Mouse (Mus musculus) erythroblast, adult 5-6 weeks (primary cell): Measurements from ENCODE around the gene Dalrd3. TPM values are rescaled to one million over a fixed set of nuclear protein-coding genes. Genes with fewer than 3 reads are reported as not detected.
"Not testable (repeated sequence)": the region's sequence is repeated elsewhere in the genome, so short reads cannot be mapped to it uniquely, and the experiment has no call there.

ENCODE experiments used
- ATAC-seq: replicated peaks from 2 replicates; pipeline ENCODE4 v1.8.0; 2016; ENCODE audit warnings: moderate number of reproducible peaks, mild to moderate bottlenecking, moderate TSS enrichment, inconsistent platforms; ENCODE audit not compliant: poor library complexity, low FRiP score, severe bottlenecking
- total RNA-seq, 2 experiments: library from RNA; stranded (forward) in 1 of 2; stranded (reverse) in 1 of 2; fragments of 150-400 nt in 1 of 2; fragments of 200-764, 138-1000 nt in 1 of 2; gene quantifications; 2 replicates each; pipeline versions ENCODE4 v1.2.3 to v1.2.4; 2015 to 2017; ENCODE audit warnings: low replicate concordance in 2 of 2

The Dalrd3 gene
- total RNA-seq, 2 experiments from 2014 or later, result 11.4 to 47.5 TPM

DNA sequence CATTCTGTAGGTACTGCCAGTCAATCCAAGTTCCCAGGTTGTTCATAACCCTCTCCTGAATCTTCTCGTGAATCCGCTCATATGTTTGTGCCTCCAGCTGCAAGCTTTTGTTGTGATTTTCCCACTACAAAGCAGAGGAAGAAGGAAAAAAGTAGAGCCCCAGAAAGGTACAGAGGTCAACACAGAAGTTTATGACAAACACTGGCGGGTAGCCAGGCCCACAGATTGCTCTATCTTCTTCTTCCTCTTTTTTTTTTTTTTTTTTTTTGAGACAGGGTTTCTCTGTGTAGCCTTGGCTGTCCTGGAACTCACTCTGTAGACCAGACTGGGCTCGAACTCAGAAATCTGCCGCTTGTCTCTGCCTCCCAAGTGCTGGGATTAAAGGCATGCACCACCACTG, 38.2 kb downstream of the Dalrd3 start:
- not testable (repeated sequence) for ATAC-seq

DNA sequence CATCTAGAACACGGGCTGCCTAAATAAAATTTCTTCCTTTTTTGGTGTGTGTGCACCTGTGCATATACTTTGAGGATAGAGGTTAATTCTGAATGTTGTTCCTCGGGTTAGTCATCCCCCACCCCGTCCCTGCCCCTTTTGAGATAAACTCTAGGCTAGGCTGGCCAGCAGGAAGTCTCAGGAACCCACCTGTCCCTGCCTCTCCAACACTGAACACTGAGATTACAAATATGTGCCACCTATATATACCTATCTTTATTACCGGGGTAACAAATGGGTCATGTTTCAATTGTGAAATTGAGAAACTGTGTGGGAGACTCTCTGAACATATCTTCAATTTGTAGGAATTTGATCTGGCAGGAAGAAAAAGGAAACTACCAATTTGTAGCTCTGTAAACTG, 39.2 kb downstream of the Dalrd3 start:
- ATAC-seq, result no peak

DNA sequence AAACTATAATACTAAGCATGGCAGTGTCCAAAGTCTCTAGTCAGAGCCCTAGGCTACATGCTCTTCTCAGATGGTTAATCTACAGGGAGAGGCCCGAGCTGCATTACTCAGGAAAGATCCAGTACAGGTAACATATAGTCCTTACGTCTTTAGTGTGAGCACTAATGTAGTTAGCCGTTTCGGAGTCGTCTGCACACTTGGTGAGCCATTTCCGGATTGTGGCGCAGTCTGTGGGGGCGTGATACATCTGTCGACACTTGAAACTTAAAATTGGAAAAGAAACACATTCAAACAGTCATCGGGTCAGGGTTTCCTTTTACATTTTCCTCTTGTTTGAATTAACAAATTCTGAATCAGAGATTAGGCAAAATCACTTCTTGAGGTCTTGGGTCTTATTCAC, 41.8 kb downstream of the Dalrd3 start:
- ATAC-seq, result no peak

DNA sequence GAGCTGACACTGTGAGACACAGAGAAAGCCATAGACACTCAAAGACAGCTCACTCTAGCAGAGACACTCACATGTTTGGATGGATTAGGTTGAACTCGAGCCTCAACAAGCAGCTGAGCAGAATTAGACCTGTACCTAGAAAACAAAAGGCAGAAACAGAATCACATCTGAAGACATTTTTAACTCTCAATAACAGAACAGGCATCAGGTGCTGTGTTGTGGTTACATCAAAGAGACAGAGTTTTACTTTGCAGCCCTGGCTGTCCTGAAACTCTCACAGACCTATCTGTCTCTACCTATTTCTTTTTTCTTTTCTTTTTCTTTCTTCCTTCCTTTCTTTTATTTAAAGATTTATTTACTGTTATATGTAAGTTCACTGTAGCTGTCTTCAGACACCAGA, 47.6 kb downstream of the Dalrd3 start:
- ATAC-seq, result no peak

Other genes starting within 250 kb of the Dalrd3 start
- gene Gpx1, start 231.0 kb upstream of the Dalrd3 start, total RNA-seq (2015; ENCODE audit: low replicate concordance), result 5,168 and 5,395 TPM in 2 replicates
- 4,534 and 5,176 TPM in 2 replicates for gene Gpx1, start 231.0 kb upstream of the Dalrd3 start, total RNA-seq (2017; ENCODE audit: low replicate concordance)
- 158 and 217 TPM in 2 replicates for gene Usp4, start 222.0 kb upstream of the Dalrd3 start, total RNA-seq (2015; ENCODE audit: low replicate concordance)
- 141 and 164 TPM in 2 replicates for gene Usp4, start 222.0 kb upstream of the Dalrd3 start, total RNA-seq (2017; ENCODE audit: low replicate concordance)
- gene 1700102P08Rik, start 177.1 kb upstream of the Dalrd3 start, total RNA-seq (2015; ENCODE audit: low replicate concordance), result 7.3 and 8.6 TPM in 2 replicates
- 10.5 and 11.6 TPM in 2 replicates for gene 1700102P08Rik, start 177.1 kb upstream of the Dalrd3 start, total RNA-seq (2017; ENCODE audit: low replicate concordance)
- gene Ccdc36, start 141.4 kb upstream of the Dalrd3 start, total RNA-seq (2015; ENCODE audit: low replicate concordance), result not detected in 2 replicates
- not detected in 2 replicates for gene Ccdc36, start 141.4 kb upstream of the Dalrd3 start, total RNA-seq (2017; ENCODE audit: low replicate concordance)
- not detected in 2 replicates for gene BC048562, start 133.4 kb upstream of the Dalrd3 start, total RNA-seq (2015; ENCODE audit: low replicate concordance)
- not detected in 2 replicates for gene BC048562, start 133.4 kb upstream of the Dalrd3 start, total RNA-seq (2017; ENCODE audit: low replicate concordance)
- 6.1 and 21.7 TPM in 2 replicates for gene Ccdc71, start 109.4 kb upstream of the Dalrd3 start, total RNA-seq (2015; ENCODE audit: low replicate concordance)
- 1.5 and 5.8 TPM in 2 replicates for gene Ccdc71, start 109.4 kb upstream of the Dalrd3 start, total RNA-seq (2017; ENCODE audit: low replicate concordance)
- 0.77 and 2.9 TPM in 2 replicates for gene Klhdc8b, start 108.3 kb upstream of the Dalrd3 start, total RNA-seq (2015; ENCODE audit: low replicate concordance)
- 3.3 and 4.3 TPM in 2 replicates for gene Klhdc8b, start 108.3 kb upstream of the Dalrd3 start, total RNA-seq (2017; ENCODE audit: low replicate concordance)
- not detected in 2 replicates for gene Lamb2, start 90.2 kb upstream of the Dalrd3 start, total RNA-seq (2015; ENCODE audit: low replicate concordance)
- not detected in 2 replicates for gene Lamb2, start 90.2 kb upstream of the Dalrd3 start, total RNA-seq (2017; ENCODE audit: low replicate concordance)
- gene Usp19, start 79.3 kb upstream of the Dalrd3 start, total RNA-seq (2015; ENCODE audit: low replicate concordance), result 57.9 and 59.6 TPM in 2 replicates
- gene Usp19, start 79.3 kb upstream of the Dalrd3 start, total RNA-seq (2017; ENCODE audit: low replicate concordance), result 80.2 and 94.7 TPM in 2 replicates
- 18.6 and 69.2 TPM in 2 replicates for gene Qars, start 62.2 kb upstream of the Dalrd3 start, total RNA-seq (2015; ENCODE audit: low replicate concordance)
- gene Qars, start 62.2 kb upstream of the Dalrd3 start, total RNA-seq (2017; ENCODE audit: low replicate concordance), result 54.2 and 64.6 TPM in 2 replicates
- 26.9 and 40.5 TPM in 2 replicates for gene Qrich1, start 53.1 kb upstream of the Dalrd3 start, total RNA-seq (2015; ENCODE audit: low replicate concordance)
- 55.7 and 59.0 TPM in 2 replicates for gene Qrich1, start 53.1 kb upstream of the Dalrd3 start, total RNA-seq (2017; ENCODE audit: low replicate concordance)
- gene Impdh2, start 9.6 kb upstream of the Dalrd3 start, total RNA-seq (2015; ENCODE audit: low replicate concordance), result 64.2 and 120 TPM in 2 replicates
- 50.0 and 52.2 TPM in 2 replicates for gene Impdh2, start 9.6 kb upstream of the Dalrd3 start, total RNA-seq (2017; ENCODE audit: low replicate concordance)
- 8.3 and 15.9 TPM in 2 replicates for gene Ndufaf3, start 2.5 kb upstream of the Dalrd3 start, total RNA-seq (2015; ENCODE audit: low replicate concordance)
- 3.1 and 4.2 TPM in 2 replicates for gene Ndufaf3, start 2.5 kb upstream of the Dalrd3 start, total RNA-seq (2017; ENCODE audit: low replicate concordance)
- gene Wdr6, start 8.9 kb downstream of the Dalrd3 start, total RNA-seq (2015; ENCODE audit: low replicate concordance), result 2.1 and 4.0 TPM in 2 replicates
- gene Wdr6, start 8.9 kb downstream of the Dalrd3 start, total RNA-seq (2017; ENCODE audit: low replicate concordance), result 1.5 and 1.7 TPM in 2 replicates
- not detected in 2 replicates for gene P4htm, start 27.8 kb downstream of the Dalrd3 start, total RNA-seq (2015; ENCODE audit: low replicate concordance)
- 1.8 TPM in 1 of 2 replicates, not detected in the other for gene P4htm, start 27.8 kb downstream of the Dalrd3 start, total RNA-seq (2017; ENCODE audit: low replicate concordance)
- gene Arih2, start 79.5 kb downstream of the Dalrd3 start, total RNA-seq (2015; ENCODE audit: low replicate concordance), result 36.6 and 115 TPM in 2 replicates
- 83.3 and 101 TPM in 2 replicates for gene Arih2, start 79.5 kb downstream of the Dalrd3 start, total RNA-seq (2017; ENCODE audit: low replicate concordance)
- gene Slc25a20, start 92.2 kb downstream of the Dalrd3 start, total RNA-seq (2015; ENCODE audit: low replicate concordance), result 4.2 and 6.5 TPM in 2 replicates
- 2.2 and 4.9 TPM in 2 replicates for gene Slc25a20, start 92.2 kb downstream of the Dalrd3 start, total RNA-seq (2017; ENCODE audit: low replicate concordance)
- gene Prkar2a, start 119.4 kb downstream of the Dalrd3 start, total RNA-seq (2015; ENCODE audit: low replicate concordance), result 2.9 and 5.9 TPM in 2 replicates
- gene Prkar2a, start 119.4 kb downstream of the Dalrd3 start, total RNA-seq (2017; ENCODE audit: low replicate concordance), result 1.4 and 3.1 TPM in 2 replicates
- 4.2 and 20.9 TPM in 2 replicates for gene Ip6k2, start 213.9 kb downstream of the Dalrd3 start, total RNA-seq (2015; ENCODE audit: low replicate concordance)
- 47.5 and 61.2 TPM in 2 replicates for gene Ip6k2, start 213.9 kb downstream of the Dalrd3 start, total RNA-seq (2017; ENCODE audit: low replicate concordance)
- 2.7 and 4.2 TPM in 2 replicates for gene Nckipsd, start 238.5 kb downstream of the Dalrd3 start, total RNA-seq (2015; ENCODE audit: low replicate concordance)
- gene Nckipsd, start 238.5 kb downstream of the Dalrd3 start, total RNA-seq (2017; ENCODE audit: low replicate concordance), result 1.8 and 3.7 TPM in 2 replicates